Mouse (Mus musculus): ENCODE results near the gene Kdm6b.

The Kdm6b gene

GRCm38 (mm10) chr11:69389531-69390399 lies 23.7 kb downstream of the Kdm6b start:
- no peak for DNase-seq (ENCODE audit: low read depth, low spot score)

GRCm38 (mm10) chr11:69388680-69389079 lies 24.8 kb downstream of the Kdm6b start:
- DNase-seq (ENCODE audit: low read depth, low spot score), result no peak

- no peak for DNase-seq (ENCODE audit: low read depth, low spot score)
Measured at GRCm38 (mm10) chr11:69386758-69387157, 26.7 kb downstream of the Kdm6b start.

DNA sequence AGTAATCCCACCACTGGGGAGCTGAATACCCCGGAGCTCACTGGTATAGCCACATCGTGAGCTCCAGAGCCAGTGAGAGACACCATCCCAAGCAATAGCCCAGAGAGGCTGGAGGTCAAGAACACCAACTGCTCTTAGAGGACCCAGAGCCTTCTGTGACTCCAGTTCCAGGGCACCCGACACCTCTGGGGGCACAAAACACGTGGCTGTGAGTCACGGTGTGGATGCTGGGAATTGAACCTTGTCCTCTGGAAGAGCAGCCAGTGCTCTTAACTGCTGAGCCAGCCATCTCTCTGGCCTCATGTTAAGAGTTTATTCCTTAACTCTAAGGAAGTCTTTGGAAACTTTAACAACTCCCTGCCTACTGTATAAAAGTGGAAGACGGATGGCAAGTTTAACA lies 28.5 kb downstream of the Kdm6b start:
- no peak for DNase-seq (ENCODE audit: low read depth, low spot score)

DNA sequence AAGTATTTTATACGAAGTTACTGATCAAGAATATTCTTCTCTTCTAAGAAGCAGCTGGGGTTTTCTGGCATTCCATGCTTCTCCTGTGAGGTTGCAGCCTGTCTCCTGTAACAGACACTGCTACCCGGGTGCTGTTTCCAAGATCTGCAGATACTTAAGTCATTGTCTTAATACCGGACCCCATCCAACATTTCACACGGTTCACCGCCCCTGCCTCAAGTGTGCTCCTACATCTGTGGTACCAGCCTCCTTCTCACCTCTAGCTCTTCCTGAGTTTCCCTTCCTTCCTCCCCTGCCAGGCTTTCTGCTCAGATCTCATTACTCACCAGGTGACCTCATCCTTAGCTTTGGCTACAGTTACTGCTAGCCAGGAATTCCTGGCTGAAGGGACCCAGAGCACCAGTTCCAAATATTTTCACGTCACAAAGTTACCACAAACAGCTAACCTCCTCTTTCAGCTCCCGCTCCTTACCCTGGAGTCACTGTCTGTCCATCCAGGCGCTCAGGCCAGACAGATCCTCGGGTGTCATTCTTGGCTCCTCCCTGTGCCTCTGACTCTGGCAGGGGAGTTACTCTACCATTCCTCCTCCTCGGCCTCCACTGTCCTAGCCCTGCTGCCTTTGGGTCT lies 30.9 kb downstream of the Kdm6b start:
- no peak for DNase-seq (ENCODE audit: low read depth, low spot score)

GRCm38 (mm10) chr11:69381356-69381755 lies 32.1 kb downstream of the Kdm6b start:
- no peak for DNase-seq (ENCODE audit: low read depth, low spot score)

DNA sequence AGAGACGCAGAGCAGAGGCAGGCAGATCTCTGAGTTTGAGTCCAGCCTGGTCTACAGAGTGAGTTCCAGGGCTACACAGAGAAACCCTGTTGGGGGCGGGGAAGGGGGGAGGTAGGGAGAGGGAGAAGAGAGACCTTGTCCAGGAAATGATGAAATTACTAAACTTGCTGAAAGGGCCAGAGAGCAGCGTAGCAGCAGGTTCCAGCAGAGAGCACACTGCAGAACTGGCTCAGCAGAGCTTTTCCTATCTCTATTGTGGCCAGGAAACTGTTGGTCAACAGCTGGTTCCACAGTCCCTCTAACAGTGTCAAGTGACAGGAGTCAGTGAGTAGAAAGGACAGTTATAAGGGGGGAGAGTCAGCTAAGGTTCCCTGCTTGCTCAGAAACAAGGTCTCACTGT lies 33.9 kb downstream of the Kdm6b start:
- no peak for DNase-seq (ENCODE audit: low read depth, low spot score)

DNA sequence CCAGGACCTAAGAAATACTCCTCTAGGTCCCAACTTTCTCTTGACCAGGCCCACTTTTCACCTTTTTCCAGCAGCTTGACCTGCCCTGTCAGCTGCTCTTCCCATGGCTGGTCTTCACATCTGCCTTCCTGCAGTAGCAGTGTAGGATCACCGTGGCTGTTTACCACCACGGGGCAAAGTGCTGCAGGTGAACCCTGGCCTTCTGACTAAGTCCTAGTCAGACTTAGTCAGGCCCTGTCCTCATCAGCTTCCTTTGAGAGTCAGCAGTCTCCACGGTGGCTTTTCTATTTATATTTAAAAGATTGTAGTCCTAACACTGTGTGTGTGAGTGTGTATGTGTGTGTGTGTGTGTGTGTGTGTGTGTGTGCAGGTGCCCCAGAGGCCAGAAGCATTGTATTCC lies 35.7 kb downstream of the Kdm6b start:
- DNase-seq (ENCODE audit: low read depth, low spot score), result no peak

DNA sequence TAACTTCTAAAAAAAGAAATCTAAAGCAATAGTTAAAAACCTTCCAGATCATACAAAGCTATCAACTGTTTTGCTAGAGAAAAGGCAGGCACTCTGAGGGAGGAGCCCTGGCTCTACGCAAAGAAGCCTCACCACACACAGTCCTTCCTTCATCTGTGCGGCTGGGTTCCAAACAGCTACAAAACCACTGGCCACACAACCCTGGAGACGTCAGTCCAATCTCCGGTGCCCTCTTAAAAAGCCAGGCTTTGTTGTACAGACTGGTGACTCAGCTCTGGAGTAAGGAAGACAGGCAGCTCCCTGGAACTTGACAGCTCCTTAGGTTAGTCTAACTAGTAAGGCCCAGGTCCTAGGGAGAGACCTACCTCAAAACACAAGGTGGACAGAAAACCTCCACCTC lies 37.8 kb downstream of the Kdm6b start:
- DNase-seq (ENCODE audit: low read depth, low spot score), result no peak

GRCm38 (mm10) chr11:69373223-69373965 lies 40.1 kb downstream of the Kdm6b start:
- peak; percentile 82 for DNase-seq (ENCODE audit: low read depth, low spot score)

- peak; percentile 77 for DNase-seq (ENCODE audit: low read depth, low spot score)
Measured at GRCm38 (mm10) chr11:69372780-69373170, 40.7 kb downstream of the Kdm6b start.

DNA sequence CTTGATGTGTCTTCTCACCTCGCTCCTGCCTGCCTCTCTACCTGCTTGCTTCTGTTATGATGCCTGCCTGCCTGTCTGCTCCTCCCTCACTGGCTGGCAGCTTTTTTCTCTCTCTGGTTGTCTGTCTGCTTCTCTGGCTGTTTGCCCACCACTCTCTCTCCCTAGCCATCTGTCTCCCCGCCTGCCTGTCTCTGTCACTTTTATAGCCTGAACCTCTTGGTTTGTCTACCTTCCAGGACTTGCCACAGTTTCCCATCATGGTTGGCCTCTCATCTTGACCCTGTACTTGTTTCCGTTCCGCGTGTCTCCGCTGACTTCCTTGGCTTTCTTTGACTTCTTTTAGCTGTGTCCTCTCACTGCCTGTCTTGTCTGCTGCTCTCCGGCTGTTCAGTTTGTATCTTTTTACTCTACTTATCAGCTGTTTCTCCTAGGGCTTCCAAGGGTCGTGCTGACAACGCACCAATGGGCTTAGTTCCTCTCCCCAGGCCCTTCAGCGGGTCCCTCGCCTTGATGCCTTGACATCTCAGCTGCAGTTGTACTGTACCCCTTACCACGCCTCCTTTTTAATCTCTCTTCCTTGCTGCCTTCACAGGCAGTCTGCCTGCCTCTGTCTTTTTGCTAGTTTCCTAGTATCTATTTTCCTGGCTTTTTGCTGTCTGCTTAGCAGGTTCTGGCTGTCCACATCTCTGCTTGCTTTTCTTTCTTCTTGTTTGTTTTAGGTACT lies 41.3 kb downstream of the Kdm6b start:
- DNase-seq (ENCODE audit: low read depth, low spot score), result no peak

DNA sequence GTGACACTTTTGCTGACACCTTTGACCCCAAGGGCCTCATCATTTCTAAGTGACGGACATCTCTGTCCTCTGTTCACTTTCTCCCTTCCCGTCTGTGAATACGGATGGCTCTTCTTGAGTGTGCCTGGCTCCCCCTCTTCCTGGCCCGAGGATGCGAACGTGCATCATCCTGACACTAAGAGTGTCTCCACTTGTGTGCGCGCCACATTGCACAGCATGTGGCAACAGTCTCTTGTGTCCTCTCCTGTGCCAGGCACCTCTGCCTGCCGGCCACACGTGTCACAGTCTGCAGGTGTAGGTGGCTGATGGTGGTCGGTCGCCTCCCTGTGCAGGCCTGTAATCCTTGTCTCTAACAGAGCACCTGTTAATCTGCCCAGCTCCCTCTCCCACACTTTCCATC lies 41.9 kb downstream of the Kdm6b start:
- DNase-seq (ENCODE audit: low read depth, low spot score), result no peak

GRCm38 (mm10) chr11:69370817-69371215 lies 42.7 kb downstream of the Kdm6b start:
- DNase-seq (ENCODE audit: low read depth, low spot score), result no peak

GRCm38 (mm10) chr11:69369990-69370816 lies 43.3 kb downstream of the Kdm6b start:
- DNase-seq (ENCODE audit: low read depth, low spot score), result no peak

GRCm38 (mm10) chr11:69369215-69369989 lies 44.1 kb downstream of the Kdm6b start, which contains the start of gene Chd3:
Chd3 (minus strand) TSS chr11:69369406.
- DNase-seq (ENCODE audit: low read depth, low spot score), result no peak

- no peak for DNase-seq (ENCODE audit: low read depth, low spot score)
Measured at GRCm38 (mm10) chr11:69368356-69369214, 44.9 kb downstream of the Kdm6b start.

GRCm38 (mm10) chr11:69367616-69368355 lies 45.7 kb downstream of the Kdm6b start:
- no peak for DNase-seq (ENCODE audit: low read depth, low spot score)

Data from R1 (cell line).